Mouse (Mus musculus): Measurements from ENCODE around the gene Cyp2a4. TPM values are rescaled to one million over a fixed set of nuclear protein-coding genes. Genes with fewer than 3 reads are reported as not detected.

Gene Cyp2a4
- 0.15 TPM in 1 of 2 replicates, not detected in the other for polyA plus RNA-seq (2012; rRNA removed; ENCODE audit: low replicate concordance)

DNA sequence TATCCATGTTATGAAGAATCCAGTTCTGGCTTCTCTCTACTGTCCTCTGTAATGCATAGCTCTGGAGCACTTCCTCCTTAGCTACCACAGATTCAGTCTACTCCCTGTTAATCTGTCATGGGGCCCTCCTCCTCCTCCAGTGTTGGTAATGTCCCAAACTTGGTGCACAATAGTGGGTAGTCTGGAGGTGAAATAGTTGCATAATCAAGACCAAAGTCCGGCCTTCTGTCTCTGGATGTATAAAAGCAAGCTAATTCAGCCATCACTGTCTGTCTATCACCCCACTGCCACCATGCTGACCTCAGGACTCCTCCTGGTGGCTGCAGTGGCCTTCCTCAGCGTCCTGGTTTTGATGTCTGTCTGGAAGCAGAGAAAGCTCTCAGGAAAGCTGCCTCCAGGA, at the start of gene Cyp2a4:
Gene Cyp2a4 (plus strand): TSS at position 244 of the 400 bp plus-strand sequence.

GRCm38 (mm10) chr7:26260034-26260433, 46.9 kb upstream of the Cyp2a4 start, which contains the start of gene Vmn1r184:
Gene Vmn1r184 (plus strand): TSS chr7:26260334.

Other genes with a start within 250 kb of the Cyp2a4 start
- gene Cyp2b13, start 245.7 kb upstream of the Cyp2a4 start, polyA plus RNA-seq (2012; rRNA removed; ENCODE audit: low replicate concordance) = 0.06 and 0.12 TPM in 2 replicates
- 0.13 and 0.18 TPM in 2 replicates for gene Cyp2b9, start 133.8 kb upstream of the Cyp2a4 start, polyA plus RNA-seq (2012; rRNA removed; ENCODE audit: low replicate concordance)
- gene Vmn1r184, start 46.8 kb upstream of the Cyp2a4 start, polyA plus RNA-seq (2012; rRNA removed; ENCODE audit: low replicate concordance) = not detected in 2 replicates
- gene Nlrp9c, start 96.5 kb downstream of the Cyp2a4 start, polyA plus RNA-seq (2012; rRNA removed; ENCODE audit: low replicate concordance) = not detected in 2 replicates
- not detected in 2 replicates for gene Nlrp4a, start 127.9 kb downstream of the Cyp2a4 start, polyA plus RNA-seq (2012; rRNA removed; ENCODE audit: low replicate concordance)
- gene Nlrp9a, start 227.9 kb downstream of the Cyp2a4 start, polyA plus RNA-seq (2012; rRNA removed; ENCODE audit: low replicate concordance) = not detected in 2 replicates

Measured in subcutaneous adipose tissue, adult 2 months (tissue).